Mouse (Mus musculus) 416B (cell line): ENCODE data around the gene Rassf3.

Source experiments
- DNase-seq: peaks from one replicate; pipeline ENCODE4 v3.0.0; 2011; ENCODE audit warnings: low read depth

Gene Rassf3

GRCm38 (mm10) chr10:121461404-121462161 lies 14.6 kb downstream of the Rassf3 start:
- peak; percentile 44 for DNase-seq

- DNase-seq: no peak
Observed at GRCm38 (mm10) chr10:121459124-121459853, 16.9 kb downstream of the Rassf3 start.

GRCm38 (mm10) chr10:121458408-121458807 lies 17.7 kb downstream of the Rassf3 start:
- no peak for DNase-seq

- DNase-seq: no peak
Observed at GRCm38 (mm10) chr10:121457381-121457780, 18.8 kb downstream of the Rassf3 start.

- DNase-seq: no peak
Observed at GRCm38 (mm10) chr10:121455517-121455916, 20.6 kb downstream of the Rassf3 start.

GRCm38 (mm10) chr10:121454708-121455475 lies 21.3 kb downstream of the Rassf3 start:
- no peak for DNase-seq

- no peak for DNase-seq
Observed at GRCm38 (mm10) chr10:121454033-121454432, 22.1 kb downstream of the Rassf3 start.

- DNase-seq: no peak
Observed at GRCm38 (mm10) chr10:121445808-121446207, 30.3 kb downstream of the Rassf3 start.

- DNase-seq: no peak
Observed at GRCm38 (mm10) chr10:121444198-121444597, 31.9 kb downstream of the Rassf3 start.

- peak; percentile 63 for DNase-seq
Observed at GRCm38 (mm10) chr10:121443791-121444190, 32.4 kb downstream of the Rassf3 start.

GRCm38 (mm10) chr10:121439310-121439731 lies 36.8 kb downstream of the Rassf3 start:
- peak; percentile 28 for DNase-seq

GRCm38 (mm10) chr10:121438109-121438508 lies 38.0 kb downstream of the Rassf3 start:
- no peak for DNase-seq

GRCm38 (mm10) chr10:121436693-121437092 lies 39.5 kb downstream of the Rassf3 start:
- DNase-seq: no peak

GRCm38 (mm10) chr10:121436258-121436645 lies 39.9 kb downstream of the Rassf3 start:
- no peak for DNase-seq

- no peak for DNase-seq
Observed at GRCm38 (mm10) chr10:121435546-121436257, 40.4 kb downstream of the Rassf3 start.

- no peak for DNase-seq
Observed at GRCm38 (mm10) chr10:121434441-121435103, 41.6 kb downstream of the Rassf3 start.

GRCm38 (mm10) chr10:121432635-121433280 lies 43.4 kb downstream of the Rassf3 start:
- peak; percentile 65 for DNase-seq

- peak; percentile 81 for DNase-seq
Observed at GRCm38 (mm10) chr10:121432041-121432634, 44.0 kb downstream of the Rassf3 start.

GRCm38 (mm10) chr10:121430764-121431540 lies 45.2 kb downstream of the Rassf3 start:
- peak; percentile 81 for DNase-seq
